27 mouse cellular contexts compared by ENCODE assay signal in the genomic region with DNA sequence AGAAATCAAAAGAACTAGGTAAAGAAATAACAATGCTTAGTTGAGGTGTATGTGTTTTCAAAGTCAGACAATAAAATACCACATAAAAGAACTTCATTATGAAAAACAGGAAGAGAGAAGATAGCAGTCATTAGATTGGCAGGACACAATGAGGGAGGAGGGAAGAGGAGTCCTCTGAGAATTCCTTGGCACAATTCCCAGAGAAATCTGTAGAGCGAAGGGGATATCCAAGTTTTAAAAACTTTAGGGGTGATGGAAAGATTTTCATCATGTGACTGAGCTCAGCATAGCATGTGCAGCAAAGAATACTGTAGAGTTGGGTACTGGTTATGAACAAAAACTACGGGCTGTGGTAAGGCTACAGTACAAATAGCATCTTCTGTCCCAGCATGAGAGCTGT.
DNase-seq lines count a peak whose midpoint lies in the region; ATAC-seq and TF ChIP-seq lines count a peak whose summit lies in the region.
"Had no signal": no experiment of that assay in that cellular context is flagged by ENCODE, and none has a peak within 500 bp of the region (broad histone marks: within the 10 kb centered on the region; RNA-seq: fewer than 3 reads in every experiment).

No protein-coding gene starts in this region.

- H3K9ac ChIP-seq in heart, embryonic 12.5 days, result no peak overlapping the region
- H3K9ac ChIP-seq in kidney, postnatal 0 days (ENCODE audit: low read depth, low read length), result no peak overlapping the region
- no peak overlapping the region for H3K9ac ChIP-seq in lung, postnatal 0 days (replicated peaks; ENCODE audit: low read depth)
- H3K9ac ChIP-seq in midbrain, embryonic 13.5 days (replicated peaks), result no peak overlapping the region
- H3K9ac ChIP-seq: embryonic facial prominence, embryonic 15.5 days; heart, embryonic 13.5 days; hindbrain, embryonic 14.5 days had no signal

- DNase-seq in heart, adult 8-10 months (ENCODE audit: low spot score), result peak; percentile 11
- DNase-seq in kidney, postnatal 0 days (ENCODE audit: low spot score), result peak; percentile 32
- no peak for DNase-seq in kidney, postnatal 14 days
- DNase-seq in lung, postnatal 0 days (ENCODE audit: low spot score), result peak; percentile 26
- no peak for DNase-seq in lung, postnatal 14 days
- DNase-seq in adipocyte (ENCODE audit: low spot score), result peak; percentile 65
- DNase-seq: adrenal gland, adult 8-10 months; adrenal gland, postnatal 25 days; cerebellum, adult 11-12 months; cerebellum, adult 8-10 months; cerebellum, postnatal 10 days; cerebellum, postnatal 36 days; embryo, embryonic 11 days; gastrocnemius, postnatal 10 days; gastrocnemius, postnatal 36 days; heart, adult 2 months; heart, postnatal 36 days had no signal

- no peaks in the 10 kb centered on the region for H3K27me3 ChIP-seq in heart, embryonic 12.5 days (replicated peaks)
- no peaks in the 10 kb centered on the region for H3K27me3 ChIP-seq in kidney, postnatal 0 days (ENCODE audit: insufficient read depth, low read length)
- H3K27me3 ChIP-seq in lung, postnatal 0 days (replicated peaks; ENCODE audit: insufficient read depth, low read length), result no peaks in the 10 kb centered on the region
- H3K27me3 ChIP-seq in midbrain, embryonic 13.5 days, result no peaks in the 10 kb centered on the region
- H3K27me3 ChIP-seq: embryonic facial prominence, embryonic 15.5 days; heart, embryonic 13.5 days; Patski had no signal

- peaks cover 4% of the 10 kb centered on the region for H3K9me3 ChIP-seq in heart, embryonic 12.5 days (replicated peaks)
- H3K9me3 ChIP-seq in kidney, postnatal 0 days (replicated peaks; ENCODE audit: low read length), result no peaks in the 10 kb centered on the region
- peaks cover 5% of the 10 kb centered on the region; the same call in 1 of the 2 replicates for H3K9me3 ChIP-seq in lung, postnatal 0 days (ENCODE audit: low read length)
- no peaks in the 10 kb centered on the region for H3K9me3 ChIP-seq in midbrain, embryonic 13.5 days

- 54% methylated on average over 2 of the region's 2 CpGs for WGBS in heart, embryonic 12.5 days
- 71% methylated on average over 2 of the region's 2 CpGs for WGBS in kidney, postnatal 0 days
- WGBS in lung, postnatal 0 days, result 49% methylated on average over 2 of the region's 2 CpGs
- 87% methylated on average over 2 of the region's 2 CpGs for WGBS in midbrain, embryonic 13.5 days

- no peak for TF ChIP-seq EP300 in lung, postnatal 0 days (IDR thresholded peaks at IDR 0.05)

- H3K4me1 ChIP-seq in heart, embryonic 12.5 days (replicated peaks), result no peaks in the 10 kb centered on the region
- H3K4me1 ChIP-seq in kidney, postnatal 0 days (replicated peaks; ENCODE audit: insufficient read depth, low read length), result no peaks in the 10 kb centered on the region
- H3K4me1 ChIP-seq in lung, postnatal 0 days (ENCODE audit: insufficient read depth, low read depth, low read length), result no peaks in the 10 kb centered on the region
- no peaks in the 10 kb centered on the region for H3K4me1 ChIP-seq in midbrain, embryonic 13.5 days (replicated peaks)
- H3K4me1 ChIP-seq: embryonic facial prominence, embryonic 15.5 days had no signal

- no peak overlapping the region for H3K4me3 ChIP-seq in heart, embryonic 12.5 days
- no peak overlapping the region for H3K4me3 ChIP-seq in kidney, postnatal 0 days (replicated peaks; ENCODE audit: low read depth, low read length)
- no peak overlapping the region for H3K4me3 ChIP-seq in lung, postnatal 0 days (ENCODE audit: low read depth, low read length)
- H3K4me3 ChIP-seq in midbrain, embryonic 13.5 days (replicated peaks), result no peak overlapping the region
- H3K4me3 ChIP-seq: embryonic facial prominence, embryonic 15.5 days; heart, adult 2 months; heart, embryonic 13.5 days had no signal

- ATAC-seq in heart, embryonic 12.5 days (ENCODE audit: insufficient number of reproducible peaks, low FRiP score), result no peak
- no peak for ATAC-seq in kidney, postnatal 0 days (replicated peaks; ENCODE audit: low FRiP score, low read depth)
- ATAC-seq in lung, postnatal 0 days, result no peak
- ATAC-seq in midbrain, embryonic 13.5 days, result no peak
- ATAC-seq: forebrain, embryonic 14.5 days; hindbrain, postnatal 0 days; inflammation-experienced regulatory T-cells, adult 6 months; intestine, embryonic 16.5 days; Patski had no signal

- 0 out of 2 replicates have a peak, but pooled peaks cover 3% of the 10 kb centered on the region for H3K36me3 ChIP-seq in heart, embryonic 12.5 days
- no peaks in the 10 kb centered on the region for H3K36me3 ChIP-seq in kidney, postnatal 0 days (ENCODE audit: insufficient read depth, low read length)
- no peaks in the 10 kb centered on the region for H3K36me3 ChIP-seq in lung, postnatal 0 days (ENCODE audit: insufficient read depth, low read length)
- H3K36me3 ChIP-seq in midbrain, embryonic 13.5 days, result no peaks in the 10 kb centered on the region
- H3K36me3 ChIP-seq: embryonic facial prominence, embryonic 15.5 days; heart, embryonic 13.5 days had no signal

- TF ChIP-seq CTCF in kidney, postnatal 0 days (IDR thresholded peaks at IDR 0.05; ENCODE audit: low read depth), result no peak
- TF ChIP-seq CTCF in lung, postnatal 0 days (IDR thresholded peaks at IDR 0.05), result no peak

- H3K4me2 ChIP-seq in heart, embryonic 12.5 days, result no peak overlapping the region
- no peak overlapping the region for H3K4me2 ChIP-seq in kidney, postnatal 0 days (ENCODE audit: low read length)
- H3K4me2 ChIP-seq in lung, postnatal 0 days (replicated peaks; ENCODE audit: low read depth, low read length), result no peak overlapping the region
- H3K4me2 ChIP-seq in midbrain, embryonic 13.5 days (replicated peaks), result no peak overlapping the region
- H3K4me2 ChIP-seq: embryonic facial prominence, embryonic 15.5 days; heart, embryonic 13.5 days; hindbrain, embryonic 14.5 days had no signal

- H3K27ac ChIP-seq in heart, embryonic 12.5 days (ENCODE audit: poor library complexity, severe bottlenecking), result no peak overlapping the region
- H3K27ac ChIP-seq in kidney, postnatal 0 days, result no peak overlapping the region
- H3K27ac ChIP-seq in lung, postnatal 0 days (ENCODE audit: low read length), result no peak overlapping the region
- H3K27ac ChIP-seq in midbrain, embryonic 13.5 days, result no peak overlapping the region
- H3K27ac ChIP-seq: embryonic facial prominence, embryonic 15.5 days; heart, adult 2 months; heart, embryonic 13.5 days; hindbrain, embryonic 14.5 days; hindbrain, postnatal 0 days had no signal

Comparison
In these comparisons a context has a peak if more than half of its experiments do, and no peak if none do; other contexts are left out.
1. DNase-seq: peak in heart, adult 8-10 months (single experiment), kidney, postnatal 0 days (single experiment), lung, postnatal 0 days (single experiment) and adipocyte (single experiment); none in kidney, postnatal 14 days (single experiment) and lung, postnatal 14 days (single experiment).